Mouse (Mus musculus): Measurements from ENCODE around the gene Golim4. TPM values are rescaled to one million over a fixed set of nuclear protein-coding genes. Genes with fewer than 3 reads are reported as not detected.
A peak's percentile ranks its signal among the peaks of the same experiment; 100 is the strongest.

Gene Golim4
- polyA plus RNA-seq, 1 experiment from 2014 or later, result 39.3 TPM

GRCm38 (mm10) chr3:75954185-75954584 is 2.6 kb downstream of the Golim4 start:
- no peak overlapping the region for H3K27ac ChIP-seq (replicated peaks; ENCODE audit: low read depth, low read length)
- 65% methylated on average over 3 of the region's 3 CpGs for WGBS
- H3K9ac ChIP-seq (ENCODE audit: low read length), result no peak overlapping the region; the same call in 1 of the 2 replicates
- H3K9me3 ChIP-seq (ENCODE audit: control insufficient read depth, low read length), result no peaks in the 10 kb centered on the region
- DNase-seq (ENCODE audit: low spot score) (no peak), ATAC-seq (ENCODE audit: insufficient number of reproducible peaks, low FRiP score, low TSS enrichment, low read depth) (no peak)
- no peaks in the 10 kb centered on the region for H3K27me3 ChIP-seq (ENCODE audit: control insufficient read depth, insufficient read depth, low read length)
- H3K4me1 ChIP-seq (ENCODE audit: control insufficient read depth, insufficient read depth, low read length), result peaks cover 7% of the 10 kb centered on the region; the same call in 1 of the 2 replicates
- no peak overlapping the region for H3K4me3 ChIP-seq (ENCODE audit: low read depth, low read length)
- no peaks in the 10 kb centered on the region for H3K36me3 ChIP-seq (ENCODE audit: control insufficient read depth, insufficient read depth, low read length)
- peak overlapping the region; percentile 27; the same call in 1 of the 2 replicates for H3K4me2 ChIP-seq (ENCODE audit: low read depth, severe bottlenecking)

GRCm38 (mm10) chr3:75952328-75953060 is 4.3 kb downstream of the Golim4 start:
- Histone ChIP-seq H3K27ac (replicated peaks; ENCODE audit: low read depth, low read length) (no peak overlapping the region), H3K9me3 (ENCODE audit: control insufficient read depth, low read length) (no peaks in the 10 kb centered on the region), H3K4me3 (ENCODE audit: low read depth, low read length) (no peak overlapping the region), H3K4me2 (ENCODE audit: low read depth, severe bottlenecking) (no peak overlapping the region), H3K36me3 (ENCODE audit: control insufficient read depth, insufficient read depth, low read length) (no peaks in the 10 kb centered on the region), H3K27me3 (ENCODE audit: control insufficient read depth, insufficient read depth, low read length) (no peaks in the 10 kb centered on the region), H3K4me1 (ENCODE audit: control insufficient read depth, insufficient read depth, low read length) (peaks cover 7% of the 10 kb centered on the region; the same call in 1 of the 2 replicates), H3K9ac (ENCODE audit: low read length) (no peak overlapping the region)
- no peak for ATAC-seq (ENCODE audit: insufficient number of reproducible peaks, low FRiP score, low TSS enrichment, low read depth)
- WGBS, result 65% methylated on average over 5 of the region's 5 CpGs
- DNase-seq (ENCODE audit: low spot score), result no peak

GRCm38 (mm10) chr3:75950897-75951296 is 5.9 kb downstream of the Golim4 start:
- ATAC-seq (ENCODE audit: insufficient number of reproducible peaks, low FRiP score, low TSS enrichment, low read depth), result no peak
- H3K9me3 ChIP-seq (ENCODE audit: control insufficient read depth, low read length), result no peaks in the 10 kb centered on the region
- H3K27me3 ChIP-seq (ENCODE audit: control insufficient read depth, insufficient read depth, low read length), result no peaks in the 10 kb centered on the region
- DNase-seq (ENCODE audit: low spot score), result no peak
- H3K9ac ChIP-seq (ENCODE audit: low read length), result no peak overlapping the region
- H3K4me3 ChIP-seq (ENCODE audit: low read depth, low read length), result no peak overlapping the region
- WGBS, result 80% methylated on average over 6 of the region's 6 CpGs
- H3K4me2 ChIP-seq (ENCODE audit: low read depth, severe bottlenecking), result no peak overlapping the region
- H3K4me1 ChIP-seq (ENCODE audit: control insufficient read depth, insufficient read depth, low read length), result peaks cover 7% of the 10 kb centered on the region; the same call in 1 of the 2 replicates
- no peaks in the 10 kb centered on the region for H3K36me3 ChIP-seq (ENCODE audit: control insufficient read depth, insufficient read depth, low read length)
- H3K27ac ChIP-seq (replicated peaks; ENCODE audit: low read depth, low read length), result no peak overlapping the region

- Histone ChIP-seq H3K27ac (replicated peaks; ENCODE audit: low read depth, low read length) (no peak overlapping the region), H3K4me3 (ENCODE audit: low read depth, low read length) (no peak overlapping the region), H3K36me3 (ENCODE audit: control insufficient read depth, insufficient read depth, low read length) (no peaks in the 10 kb centered on the region), H3K4me2 (ENCODE audit: low read depth, severe bottlenecking) (no peak overlapping the region), H3K9ac (ENCODE audit: low read length) (no peak overlapping the region), H3K4me1 (ENCODE audit: control insufficient read depth, insufficient read depth, low read length) (0 out of 2 replicates have a peak, but pooled peaks cover 2% of the 10 kb centered on the region), H3K9me3 (ENCODE audit: control insufficient read depth, low read length) (no peaks in the 10 kb centered on the region), H3K27me3 (ENCODE audit: control insufficient read depth, insufficient read depth, low read length) (no peaks in the 10 kb centered on the region)
- ATAC-seq (ENCODE audit: insufficient number of reproducible peaks, low FRiP score, low TSS enrichment, low read depth) (no peak), DNase-seq (ENCODE audit: low spot score) (no peak)
- WGBS, result 84% methylated on average over 5 of the region's 5 CpGs
Measured at GRCm38 (mm10) chr3:75949358-75949757, 7.4 kb downstream of the Golim4 start.

- no peaks in the 10 kb centered on the region for H3K36me3 ChIP-seq (ENCODE audit: control insufficient read depth, insufficient read depth, low read length)
- no peaks in the 10 kb centered on the region for H3K9me3 ChIP-seq (ENCODE audit: control insufficient read depth, low read length)
- no peak for ATAC-seq (ENCODE audit: insufficient number of reproducible peaks, low FRiP score, low TSS enrichment, low read depth)
- DNase-seq (ENCODE audit: low spot score), result no peak
- no peak overlapping the region for H3K4me3 ChIP-seq (ENCODE audit: low read depth, low read length)
- 84% methylated on average over 2 of the region's 2 CpGs for WGBS
- H3K27me3 ChIP-seq (ENCODE audit: control insufficient read depth, insufficient read depth, low read length), result no peaks in the 10 kb centered on the region
- H3K4me1 ChIP-seq (ENCODE audit: control insufficient read depth, insufficient read depth, low read length), result no peaks in the 10 kb centered on the region
- H3K4me2 ChIP-seq (ENCODE audit: low read depth, severe bottlenecking), result no peak overlapping the region
- H3K9ac ChIP-seq (ENCODE audit: low read length), result no peak overlapping the region
- no peak overlapping the region for H3K27ac ChIP-seq (replicated peaks; ENCODE audit: low read depth, low read length)
Measured at GRCm38 (mm10) chr3:75948541-75949095, 8.1 kb downstream of the Golim4 start.

GRCm38 (mm10) chr3:75948003-75948402 is 8.7 kb downstream of the Golim4 start:
- H3K4me3 ChIP-seq (ENCODE audit: low read depth, low read length), result no peak overlapping the region
- H3K27me3 ChIP-seq (ENCODE audit: control insufficient read depth, insufficient read depth, low read length), result no peaks in the 10 kb centered on the region
- H3K27ac ChIP-seq (replicated peaks; ENCODE audit: low read depth, low read length), result no peak overlapping the region
- no peaks in the 10 kb centered on the region for H3K36me3 ChIP-seq (ENCODE audit: control insufficient read depth, insufficient read depth, low read length)
- ATAC-seq (ENCODE audit: insufficient number of reproducible peaks, low FRiP score, low TSS enrichment, low read depth) (no peak), DNase-seq (ENCODE audit: low spot score) (no peak)
- H3K4me1 ChIP-seq (ENCODE audit: control insufficient read depth, insufficient read depth, low read length), result no peaks in the 10 kb centered on the region
- no peaks in the 10 kb centered on the region for H3K9me3 ChIP-seq (ENCODE audit: control insufficient read depth, low read length)
- 86% methylated on average over 1 of the region's 1 CpGs for WGBS
- H3K9ac ChIP-seq (ENCODE audit: low read length), result no peak overlapping the region
- no peak overlapping the region for H3K4me2 ChIP-seq (ENCODE audit: low read depth, severe bottlenecking)

GRCm38 (mm10) chr3:75942303-75943060 is 14.3 kb downstream of the Golim4 start:
- 71% methylated on average over 12 of the region's 12 CpGs for WGBS
- Histone ChIP-seq H3K9ac (ENCODE audit: low read length) (no peak overlapping the region), H3K27ac (replicated peaks; ENCODE audit: low read depth, low read length) (no peak overlapping the region; the same call in 1 of the 2 replicates), H3K4me3 (ENCODE audit: low read depth, low read length) (no peak overlapping the region), H3K4me1 (ENCODE audit: control insufficient read depth, insufficient read depth, low read length) (no peaks in the 10 kb centered on the region), H3K27me3 (ENCODE audit: control insufficient read depth, insufficient read depth, low read length) (no peaks in the 10 kb centered on the region), H3K4me2 (ENCODE audit: low read depth, severe bottlenecking) (no peak overlapping the region), H3K9me3 (ENCODE audit: control insufficient read depth, low read length) (no peaks in the 10 kb centered on the region), H3K36me3 (ENCODE audit: control insufficient read depth, insufficient read depth, low read length) (no peaks in the 10 kb centered on the region)
- DNase-seq (ENCODE audit: low spot score) (peak; percentile 28), ATAC-seq (ENCODE audit: insufficient number of reproducible peaks, low FRiP score, low TSS enrichment, low read depth) (no peak)

GRCm38 (mm10) chr3:75941864-75942263 is 14.9 kb downstream of the Golim4 start:
- H3K4me2 ChIP-seq (ENCODE audit: low read depth, severe bottlenecking), result no peak overlapping the region
- no peak overlapping the region for H3K9ac ChIP-seq (ENCODE audit: low read length)
- no peaks in the 10 kb centered on the region for H3K36me3 ChIP-seq (ENCODE audit: control insufficient read depth, insufficient read depth, low read length)
- no peak for DNase-seq (ENCODE audit: low spot score)
- 50% methylated on average over 1 of the region's 1 CpGs for whole genome bisulfite sequencing
- no peak for ATAC-seq (ENCODE audit: insufficient number of reproducible peaks, low FRiP score, low TSS enrichment, low read depth)
- no peaks in the 10 kb centered on the region for H3K9me3 ChIP-seq (ENCODE audit: control insufficient read depth, low read length)
- no peak overlapping the region for H3K27ac ChIP-seq (replicated peaks; ENCODE audit: low read depth, low read length)
- no peaks in the 10 kb centered on the region for H3K27me3 ChIP-seq (ENCODE audit: control insufficient read depth, insufficient read depth, low read length)
- no peaks in the 10 kb centered on the region for H3K4me1 ChIP-seq (ENCODE audit: control insufficient read depth, insufficient read depth, low read length)
- H3K4me3 ChIP-seq (ENCODE audit: low read depth, low read length), result no peak overlapping the region
